Mouse (Mus musculus) intestine, embryonic 14.5 days (tissue): ENCODE results near the gene Pank4. TPM values are rescaled to one million over a fixed set of nuclear protein-coding genes. Genes with fewer than 3 reads are reported as not detected.

ENCODE experiments used
- ATAC-seq: fragments of 200-750 bp; cut with Nextera tagmentation; replicated peaks from 2 replicates; pipeline ENCODE4 v1.8.0; 2017; ENCODE audit warnings: low read depth, moderate number of reproducible peaks, moderate TSS enrichment, moderate library complexity; ENCODE audit not compliant: low FRiP score, low TSS enrichment
- DNase-seq: peaks from one replicate; pipeline ENCODE4 v3.0.0-alpha.2; 2018; ENCODE audit warnings: low spot score
- H3K27ac ChIP-seq: fragments of 300-500 bp; sonication (generic); 2 replicates; pipeline ENCODE4 v1.5.1; 2014; ENCODE audit warnings: low read depth, mild to moderate bottlenecking, control low read depth
- H3K27me3 ChIP-seq: fragments of 300-500 bp; sonication (generic); replicated peaks from 2 replicates; pipeline ENCODE4 v1.6.1; 2014; ENCODE audit warnings: low read length, control low read depth; ENCODE audit not compliant: control insufficient read depth, insufficient read depth
- H3K36me3 ChIP-seq: fragments of 300-500 bp; sonication (generic); 2 replicates; pipeline ENCODE4 v1.6.1; 2014; ENCODE audit warnings: low read length, control low read depth; ENCODE audit not compliant: control insufficient read depth, insufficient read depth
- H3K4me1 ChIP-seq: fragments of 300-500 bp; sonication (generic); replicated peaks from 2 replicates; pipeline ENCODE4 v1.6.1; 2014; ENCODE audit warnings: low read length, control low read depth, mixed read lengths; ENCODE audit not compliant: control insufficient read depth, insufficient read depth
- H3K4me2 ChIP-seq: fragments of 300-500 bp; sonication (generic); 2 replicates; pipeline ENCODE4 v1.6.1; 2014; ENCODE audit warnings: low read length
- H3K4me3 ChIP-seq: fragments of 300-500 bp; sonication (generic); 2 replicates; pipeline ENCODE4 v1.5.1; 2014; ENCODE audit warnings: low read depth, low read length, control low read depth, mixed read lengths
- H3K9ac ChIP-seq: fragments of 300-500 bp; sonication (generic); 2 replicates; pipeline ENCODE4 v1.6.1; 2014; ENCODE audit warnings: mild to moderate bottlenecking, low read length
- H3K9me3 ChIP-seq: fragments of 300-500 bp; sonication (generic); 2 replicates; pipeline ENCODE4 v1.6.1; 2016; ENCODE audit warnings: low read length, control low read depth; ENCODE audit not compliant: control insufficient read depth
- WGBS: fragments of 180-500 bp; shearing (Covaris S2); extraction: QIAGEN DNeasy Blood & Tissue Kit; methylation state at CpG from one replicate; pipeline ENCODE4 v1.1.7; 2014; 5-methylcytosine and 5-hydroxymethylcytosine counted together
- polyA plus RNA-seq: library from polyadenylated mRNA; unstranded; fragments of >200 nt; fragmentation: Nextera tagmentation; extraction: Ambion mirVana; gene quantifications from 2 replicates; pipeline ENCODE4 v1.2.1, GENCODE M21; 2014

Pank4 gene
- polyA plus RNA-seq, 1 experiment from 2014 or later: 45.4 TPM

- H3K27ac ChIP-seq: no peak overlapping the region
- DNase-seq (no peak), ATAC-seq (no peak)
- H3K9me3 ChIP-seq: no peaks in the 10 kb centered on the region
- H3K4me2 ChIP-seq: no peak overlapping the region
- H3K4me1 ChIP-seq: no peaks in the 10 kb centered on the region
- H3K27me3 ChIP-seq: no peaks in the 10 kb centered on the region
- no peak overlapping the region for H3K4me3 ChIP-seq
- H3K9ac ChIP-seq: no peak overlapping the region
- no peaks in the 10 kb centered on the region for H3K36me3 ChIP-seq
- 72% methylated on average over 8 of the region's 8 CpGs for WGBS
Observed at GRCm38 (mm10) chr4:154936542-154937255, 27.2 kb upstream of the Pank4 start.

GRCm38 (mm10) chr4:154937746-154938145, 26.2 kb upstream of the Pank4 start:
- no peaks in the 10 kb centered on the region for H3K27me3 ChIP-seq
- H3K4me1 ChIP-seq: no peaks in the 10 kb centered on the region
- H3K9me3 ChIP-seq: no peaks in the 10 kb centered on the region
- DNase-seq (no peak), ATAC-seq (no peak)
- H3K4me2 ChIP-seq: no peak overlapping the region
- H3K9ac ChIP-seq: no peak overlapping the region
- no peaks in the 10 kb centered on the region for H3K36me3 ChIP-seq
- H3K27ac ChIP-seq: no peak overlapping the region
- no peak overlapping the region for H3K4me3 ChIP-seq
- WGBS: 82% methylated on average over 1 of the region's 1 CpGs

GRCm38 (mm10) chr4:154940156-154940555, 23.8 kb upstream of the Pank4 start:
- H3K4me1 ChIP-seq: no peaks in the 10 kb centered on the region
- H3K9ac ChIP-seq: no peak overlapping the region
- H3K9me3 ChIP-seq: no peaks in the 10 kb centered on the region
- ATAC-seq (no peak), DNase-seq (no peak)
- H3K27me3 ChIP-seq: no peaks in the 10 kb centered on the region
- no peak overlapping the region for H3K4me3 ChIP-seq
- WGBS: 86% methylated on average over 2 of the region's 2 CpGs
- H3K27ac ChIP-seq: no peak overlapping the region
- H3K4me2 ChIP-seq: no peak overlapping the region
- no peaks in the 10 kb centered on the region for H3K36me3 ChIP-seq

GRCm38 (mm10) chr4:154941831-154942230, 22.1 kb upstream of the Pank4 start:
- H3K9ac ChIP-seq: no peak overlapping the region
- H3K27me3 ChIP-seq: no peaks in the 10 kb centered on the region
- no peak overlapping the region for H3K4me3 ChIP-seq
- no peak overlapping the region for H3K27ac ChIP-seq
- no peak overlapping the region for H3K4me2 ChIP-seq
- no peak for DNase-seq
- ATAC-seq: no peak
- H3K36me3 ChIP-seq: no peaks in the 10 kb centered on the region
- WGBS: 86% methylated on average over 5 of the region's 5 CpGs
- 0 out of 2 replicates have a peak, but pooled peaks cover 3% of the 10 kb centered on the region for H3K4me1 ChIP-seq
- H3K9me3 ChIP-seq: no peaks in the 10 kb centered on the region

- Histone ChIP-seq H3K36me3 (no peaks in the 10 kb centered on the region), H3K4me1 (0 out of 2 replicates have a peak, but pooled peaks cover 3% of the 10 kb centered on the region), H3K27me3 (no peaks in the 10 kb centered on the region), H3K4me2 (no peak overlapping the region), H3K27ac (no peak overlapping the region), H3K4me3 (no peak overlapping the region), H3K9ac (no peak overlapping the region), H3K9me3 (no peaks in the 10 kb centered on the region)
- 86% methylated on average over 10 of the region's 10 CpGs for WGBS
- DNase-seq: no peak
- ATAC-seq: no peak
Observed at GRCm38 (mm10) chr4:154942632-154943322, 21.1 kb upstream of the Pank4 start.

- H3K9me3 ChIP-seq: no peaks in the 10 kb centered on the region
- no peaks in the 10 kb centered on the region for H3K36me3 ChIP-seq
- no peak for DNase-seq
- WGBS: 87% methylated on average over 6 of the region's 6 CpGs
- H3K27me3 ChIP-seq: 0 out of 2 replicates have a peak, but pooled peaks cover 4% of the 10 kb centered on the region
- no peak overlapping the region for H3K4me3 ChIP-seq
- no peak overlapping the region for H3K27ac ChIP-seq
- no peak overlapping the region for H3K4me2 ChIP-seq
- no peak for ATAC-seq
- H3K9ac ChIP-seq: no peak overlapping the region
- H3K4me1 ChIP-seq: 0 out of 2 replicates have a peak, but pooled peaks cover 3% of the 10 kb centered on the region
Observed at GRCm38 (mm10) chr4:154943323-154944039, 20.4 kb upstream of the Pank4 start.

GRCm38 (mm10) chr4:154944121-154944590, 19.8 kb upstream of the Pank4 start:
- WGBS: 19% methylated on average over 2 of the region's 2 CpGs
- H3K4me1 ChIP-seq: 0 out of 2 replicates have a peak, but pooled peaks cover 3% of the 10 kb centered on the region
- H3K36me3 ChIP-seq: no peaks in the 10 kb centered on the region
- ATAC-seq (peak; percentile 69), DNase-seq (peak; percentile 73)
- H3K27ac ChIP-seq: no peak overlapping the region
- H3K4me2 ChIP-seq: no peak overlapping the region
- no peak overlapping the region for H3K9ac ChIP-seq
- no peaks in the 10 kb centered on the region for H3K9me3 ChIP-seq
- peaks cover 9% of the 10 kb centered on the region for H3K27me3 ChIP-seq
- H3K4me3 ChIP-seq: no peak overlapping the region

- Histone ChIP-seq H3K9ac (0 out of 2 replicates have a peak overlapping the region, but pooled peaks have one; percentile 20), H3K27ac (no peak overlapping the region)
- 1% methylated on average over 8 of the region's 8 CpGs for WGBS
Observed at GRCm38 (mm10) chr4:154946319-154946718, 17.6 kb upstream of the Pank4 start.

More at GRCm38 (mm10) chr4:154946319-154946718, 17.6 kb upstream of the Pank4 start:
- ATAC-seq: peak; percentile 89
- H3K36me3 ChIP-seq: no peaks in the 10 kb centered on the region
- no peaks in the 10 kb centered on the region for H3K9me3 ChIP-seq
- peak overlapping the region; percentile 58 for H3K4me2 ChIP-seq
- DNase-seq: peak; percentile 84
- H3K27me3 ChIP-seq: peaks cover 29% of the 10 kb centered on the region
- 0 out of 2 replicates have a peak, but pooled peaks cover 3% of the 10 kb centered on the region for H3K4me1 ChIP-seq
- H3K4me3 ChIP-seq: peak overlapping the region; percentile 18
